Mouse (Mus musculus) frontal cortex, postnatal 25 days (tissue): ENCODE measurements around the gene Ntn1.
A peak's percentile ranks its signal among the peaks of the same experiment; 100 is the strongest.

Experiments
- DNase-seq, 2 experiments: peaks; one replicate each; pipeline ENCODE4 v3.0.0; 2022; ENCODE audit warnings: low spot score in 2 of 2

Ntn1 gene

DNA sequence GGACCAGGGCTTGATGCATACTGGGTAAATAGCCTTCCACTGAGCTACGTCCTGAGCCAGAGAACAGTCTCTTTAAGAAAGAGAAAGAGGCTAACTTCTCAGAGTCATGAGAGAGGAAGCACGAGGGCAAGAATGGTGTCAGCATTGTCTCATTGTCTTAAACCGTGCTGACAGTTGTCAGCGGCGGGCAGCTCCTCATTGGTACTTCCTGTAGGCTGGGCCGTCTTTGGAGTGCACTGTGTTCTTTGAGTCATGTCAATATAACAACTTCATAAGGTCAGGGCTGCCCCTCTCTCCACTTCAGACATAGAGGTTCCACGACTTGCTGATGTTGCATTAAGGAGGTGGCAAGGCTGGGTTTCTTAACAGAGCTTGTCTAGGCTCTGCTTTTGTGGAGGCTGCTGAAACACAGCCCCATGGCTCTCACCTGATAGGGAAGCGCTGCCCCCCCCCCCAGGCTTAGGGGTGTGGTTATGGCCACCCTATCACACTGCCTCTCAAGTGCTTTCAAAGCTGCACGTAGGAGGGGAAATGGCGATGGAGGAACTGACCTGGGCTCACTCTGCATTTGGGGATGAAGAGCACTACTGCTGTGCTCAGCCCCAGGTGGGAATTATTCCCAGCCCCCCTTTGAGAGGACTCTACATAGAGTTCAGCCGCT is 6.8 kb upstream of the Ntn1 start:
- no peak for DNase-seq

DNA sequence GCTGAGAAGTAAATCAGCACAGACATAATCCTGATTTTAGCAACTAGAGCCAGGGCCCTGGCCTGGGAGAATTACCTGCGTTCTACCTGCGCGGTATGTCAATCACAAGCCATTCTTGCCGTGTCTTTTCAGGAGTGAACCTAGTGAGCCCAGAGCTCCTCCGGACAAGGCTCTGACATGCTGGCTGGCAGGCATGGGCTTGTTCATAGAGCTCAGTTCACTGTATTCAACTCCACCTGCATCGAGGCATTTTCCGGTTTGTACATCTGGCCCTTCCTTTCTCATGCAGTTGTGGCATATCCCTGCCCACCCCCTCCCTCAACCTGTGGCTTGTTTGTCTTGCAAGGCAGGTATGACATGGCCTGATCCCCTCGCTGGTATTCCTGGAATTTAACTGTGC is 5.0 kb upstream of the Ntn1 start:
- DNase-seq: no peak

DNA sequence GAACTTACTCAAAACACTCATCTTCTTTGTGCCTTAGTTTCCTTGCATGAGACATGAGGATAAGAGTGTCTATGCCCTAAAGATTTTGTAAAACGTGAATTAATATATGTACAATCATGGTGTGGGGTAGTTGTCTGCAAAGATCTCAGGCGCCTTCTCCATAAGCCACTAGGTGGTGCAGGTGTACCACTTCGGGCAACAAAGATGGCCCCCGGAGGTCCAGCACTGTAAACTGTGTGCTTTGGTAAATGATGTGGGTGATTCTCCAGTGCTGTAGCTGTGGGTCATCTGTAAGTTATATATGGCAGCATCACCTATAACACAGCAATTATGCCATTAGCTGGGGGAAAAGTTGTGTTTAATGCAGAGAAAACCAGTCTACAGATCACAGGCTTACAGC is 3.6 kb upstream of the Ntn1 start:
- DNase-seq: no peak

DNA sequence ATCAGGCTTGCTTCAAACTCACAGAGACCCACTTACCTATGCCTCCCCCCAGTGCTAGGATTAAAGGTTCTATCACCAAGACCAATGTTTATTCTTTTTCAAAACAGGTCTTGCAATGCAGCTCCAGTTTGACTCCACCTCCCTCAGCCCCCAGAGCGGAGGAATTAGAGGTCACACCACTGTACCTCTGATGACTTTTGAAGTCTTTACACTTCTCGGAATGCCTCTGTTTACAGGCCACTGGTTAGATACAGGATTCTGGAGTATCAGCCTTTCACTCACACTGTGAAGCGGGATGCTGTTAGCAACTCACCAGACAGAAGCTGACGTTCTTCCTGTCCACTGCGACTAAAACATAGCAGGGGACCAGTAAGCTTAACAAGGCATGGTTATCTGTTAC is 805 bp upstream of the Ntn1 start:
- no peak for DNase-seq

GRCm38 (mm10) chr11:68400021-68400671 is 477 bp downstream of the Ntn1 start:
- DNase-seq: no peak

GRCm38 (mm10) chr11:68399548-68400020 is 1.0 kb downstream of the Ntn1 start:
- DNase-seq: no peak

DNA sequence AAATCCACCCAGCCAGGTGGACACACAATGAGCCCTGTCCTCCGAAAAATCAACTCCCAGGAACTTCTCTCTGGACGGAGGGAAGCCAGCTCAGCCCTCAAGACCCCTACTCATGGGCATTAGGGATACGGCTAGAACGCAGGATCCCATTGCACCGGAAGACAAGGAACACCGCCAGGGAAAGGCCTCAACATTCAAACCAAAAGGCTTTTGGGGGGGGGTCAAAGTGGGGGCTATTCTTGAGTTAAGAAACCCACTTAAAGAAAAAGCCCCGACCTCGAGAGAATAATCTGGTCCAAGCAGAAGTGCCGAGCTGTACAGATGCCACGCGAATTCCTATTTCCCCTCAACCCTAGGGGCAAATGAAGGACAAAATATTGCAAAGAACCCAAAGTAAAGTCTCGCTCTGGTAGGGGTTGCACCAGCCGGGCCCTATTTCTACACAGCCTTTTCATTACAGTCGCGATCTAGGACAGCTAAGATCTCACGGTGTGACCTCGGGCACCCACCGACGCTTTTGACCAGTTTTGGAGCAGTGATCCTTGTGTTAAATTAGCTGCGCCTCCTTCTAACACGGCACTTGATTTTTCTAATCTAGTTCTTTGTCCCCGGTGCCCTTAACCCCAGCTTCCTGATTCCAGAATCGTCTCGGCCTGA is 1.6 kb downstream of the Ntn1 start:
- DNase-seq: no peak

- no peak for DNase-seq
These were observed 5.1 kb downstream of the Ntn1 start for GRCm38 (mm10) chr11:68395546-68395945.

DNA sequence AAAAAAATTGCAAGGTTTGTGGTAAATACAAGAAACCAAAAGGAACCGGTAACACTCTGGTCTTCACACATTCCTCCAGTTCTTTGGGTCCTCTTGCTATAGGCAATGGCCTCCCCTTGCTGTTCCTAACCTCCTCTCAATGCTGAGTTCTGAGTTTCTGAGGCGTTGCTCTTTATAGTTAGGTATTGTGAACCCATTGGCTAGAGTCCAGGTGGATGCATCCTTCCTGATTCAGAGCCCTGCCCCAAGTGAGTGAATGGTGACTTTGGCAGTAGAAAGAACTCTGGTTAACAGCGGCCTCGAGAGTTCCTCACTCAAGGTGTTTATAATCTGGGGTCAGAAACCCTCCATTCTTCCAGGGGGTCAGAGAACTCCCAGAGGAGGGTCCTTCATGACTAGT is 5.9 kb downstream of the Ntn1 start:
- DNase-seq: no peak

GRCm38 (mm10) chr11:68393897-68394490 is 6.6 kb downstream of the Ntn1 start:
- DNase-seq: no peak

DNA sequence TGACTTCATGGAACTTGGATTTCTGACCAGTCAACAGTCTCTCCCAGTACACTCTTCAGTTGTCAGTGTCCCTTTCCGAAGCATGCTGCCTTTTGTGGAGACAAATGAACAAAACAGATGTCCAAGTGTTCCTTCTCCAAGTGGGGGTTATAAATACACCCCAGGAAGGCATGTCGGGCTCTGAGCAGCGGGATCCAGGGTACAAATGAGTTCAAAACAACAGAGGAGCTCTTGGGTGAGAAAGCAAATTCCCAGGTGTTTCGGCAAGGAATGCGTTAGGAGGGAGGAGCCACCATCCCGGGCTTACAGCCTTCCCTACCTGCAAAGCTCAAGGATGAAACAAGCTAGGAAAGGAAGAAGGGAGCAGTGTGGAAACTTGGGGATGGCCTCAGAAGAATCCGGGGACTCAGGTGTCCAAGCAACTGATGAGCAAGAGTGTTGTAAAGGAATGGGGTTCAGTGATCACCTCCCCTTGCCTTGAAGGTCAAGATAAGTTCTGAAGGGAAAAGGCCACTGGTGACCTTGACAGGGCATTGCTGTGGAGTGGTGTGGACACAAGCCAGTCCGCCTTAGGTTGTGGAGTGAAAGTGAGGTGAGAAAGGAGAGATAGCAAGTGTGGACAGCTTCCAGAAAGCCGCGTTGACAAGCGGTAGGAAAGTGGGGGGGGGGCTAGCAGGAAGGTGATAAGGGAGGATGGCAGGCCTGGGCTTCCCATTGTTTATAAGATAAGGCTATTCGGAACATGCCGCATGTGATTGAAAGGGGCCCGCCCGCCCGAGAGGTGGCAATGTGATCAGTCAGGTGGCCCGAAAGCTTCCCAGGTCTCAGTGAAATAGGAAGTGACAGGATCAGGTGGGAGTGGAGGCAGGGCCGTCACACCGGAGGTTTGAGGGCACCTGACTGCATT is 10.0 kb downstream of the Ntn1 start:
- no peak for DNase-seq

DNA sequence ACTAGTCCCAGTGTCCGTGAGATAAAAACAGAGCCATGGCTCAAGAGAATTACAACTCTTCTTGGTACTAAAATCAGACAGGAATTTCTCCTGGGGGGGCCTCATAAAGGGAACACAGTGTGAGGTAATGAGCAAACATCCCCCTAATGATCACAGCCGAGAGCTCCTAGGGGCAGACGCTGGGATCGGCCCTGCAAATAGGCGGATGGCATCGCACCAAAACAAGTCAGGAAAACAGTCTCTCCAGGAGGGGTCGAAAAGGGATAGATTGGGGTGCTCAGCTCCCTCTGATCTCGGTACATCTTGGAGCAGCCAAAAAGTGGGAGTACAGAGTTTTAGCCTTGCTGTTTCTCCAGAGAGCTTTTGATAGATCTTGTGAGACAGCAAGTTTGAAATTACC is 11.0 kb downstream of the Ntn1 start:
- DNase-seq: no peak

DNA sequence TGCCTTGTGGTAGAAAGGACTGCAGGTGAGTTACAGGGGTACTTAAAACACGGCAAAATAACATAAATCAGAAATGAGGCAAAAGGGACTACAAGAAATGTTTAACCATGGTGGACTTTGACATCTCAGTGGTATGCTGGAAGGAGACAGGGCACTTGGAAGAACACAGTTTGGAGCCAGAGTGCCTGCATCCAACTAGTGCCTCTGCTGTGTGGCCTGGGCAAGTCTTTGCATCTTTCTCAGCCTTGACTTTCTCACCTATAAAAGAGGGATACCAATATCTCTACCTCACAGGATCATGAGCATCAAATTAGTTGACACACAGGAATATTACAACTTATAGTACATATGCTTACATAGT is 12.0 kb downstream of the Ntn1 start:
- no peak for DNase-seq

GRCm38 (mm10) chr11:68387971-68388654 is 12.5 kb downstream of the Ntn1 start:
- no peak for DNase-seq

DNA sequence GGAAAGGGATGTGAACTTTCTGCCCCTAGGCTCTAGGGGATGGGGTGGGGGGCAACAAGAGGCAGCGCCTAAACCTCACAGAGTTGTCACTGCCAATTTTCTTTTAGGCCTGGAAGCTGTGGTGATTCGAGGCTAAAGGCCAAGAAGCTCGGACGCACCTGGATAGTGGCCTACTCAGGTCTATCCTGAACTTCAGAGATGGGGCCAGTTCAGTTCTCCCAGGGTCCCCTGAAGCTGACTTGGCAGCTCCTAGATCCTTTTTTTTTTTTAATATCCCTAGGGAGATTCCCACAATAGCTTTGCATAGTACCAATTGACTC is 13.2 kb downstream of the Ntn1 start:
- no peak for DNase-seq

DNA sequence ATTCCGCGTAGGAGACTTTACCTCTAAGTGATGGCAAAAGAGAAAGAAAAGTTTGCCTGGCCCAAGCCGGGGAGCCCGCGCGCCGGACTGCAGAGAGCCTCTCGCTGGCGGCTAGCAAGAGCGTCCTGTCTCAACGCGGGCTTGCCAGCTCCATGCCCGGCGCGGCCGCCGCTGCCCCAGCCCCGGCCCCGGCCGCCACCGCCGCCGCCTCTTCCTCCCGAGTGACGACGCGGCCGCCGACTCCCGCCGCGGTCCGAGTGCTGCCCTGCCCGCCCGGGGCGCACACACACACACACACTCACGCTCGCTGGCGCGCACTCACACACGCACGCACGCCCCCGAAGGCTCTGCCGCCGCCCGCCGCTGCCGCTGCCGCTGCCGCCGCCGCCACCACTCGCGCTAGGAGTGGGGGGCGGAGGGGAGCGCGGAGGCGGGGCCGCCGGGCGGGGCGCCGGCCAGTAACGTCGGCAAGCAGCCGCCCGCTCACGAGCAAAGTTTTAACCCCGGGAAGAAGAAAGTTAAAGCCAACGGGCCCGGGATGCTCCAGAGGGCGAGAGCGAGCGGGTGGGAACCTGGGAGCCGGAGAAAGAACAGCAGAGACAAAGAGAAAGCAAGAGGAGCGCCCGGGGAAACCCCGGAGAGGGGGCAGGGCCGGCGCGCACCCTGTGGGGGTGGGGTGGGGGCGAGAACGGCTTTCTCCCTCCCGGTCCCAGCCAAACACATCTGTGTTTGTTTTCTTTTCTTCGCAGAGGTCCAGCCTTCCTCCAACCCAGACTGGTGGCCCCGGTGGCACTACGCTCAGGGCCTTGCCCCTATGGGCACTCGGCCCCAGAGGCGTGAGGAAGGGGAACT is 13.8 kb downstream of the Ntn1 start:
- DNase-seq: no peak

- no peak for DNase-seq
These were observed 14.6 kb downstream of the Ntn1 start for GRCm38 (mm10) chr11:68385921-68386588.

DNA sequence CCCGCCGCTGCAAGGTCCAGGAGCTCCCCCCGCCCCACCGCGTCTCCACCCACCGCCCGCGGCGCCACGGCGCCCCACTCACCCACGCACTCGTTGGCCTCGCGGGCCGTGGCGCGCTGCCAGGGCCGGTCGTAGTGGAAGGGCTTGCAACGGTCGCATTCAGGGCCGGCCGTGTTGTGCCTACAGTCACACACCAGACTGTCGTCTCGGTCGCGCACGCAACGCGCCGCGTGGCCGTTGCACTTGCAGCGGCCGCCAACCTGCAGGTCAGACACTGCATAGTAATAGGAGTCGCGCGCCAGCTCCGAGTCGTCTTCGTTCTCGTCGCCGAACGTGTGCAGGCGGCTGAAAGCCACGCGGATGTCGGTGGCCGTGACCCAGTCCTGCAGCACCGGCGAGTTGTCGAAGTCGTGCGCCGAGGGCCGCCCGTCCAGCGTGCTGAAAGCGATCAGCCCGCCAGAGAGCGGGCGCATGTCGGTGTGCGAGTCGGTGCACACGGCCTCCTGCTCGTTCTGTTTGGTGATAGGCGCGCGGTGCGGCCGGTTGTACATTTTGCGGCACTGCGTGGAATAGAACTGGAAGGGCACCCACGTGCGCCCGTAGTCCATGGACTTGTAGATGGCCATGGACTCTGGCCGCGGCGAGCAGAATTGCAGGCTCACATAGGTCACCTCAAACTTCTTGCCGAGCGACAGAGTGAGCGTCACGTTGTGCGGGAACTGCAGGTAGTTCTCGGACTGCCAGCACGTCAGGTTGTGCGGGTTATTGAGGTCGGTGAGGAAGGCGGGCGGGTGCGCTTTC is 15.4 kb downstream of the Ntn1 start:
- peak in 1 of 2 experiments; percentile 10 for DNase-seq

GRCm38 (mm10) chr11:68384592-68385020 is 16.0 kb downstream of the Ntn1 start:
- DNase-seq: no peak
